Mouse (Mus musculus): ENCODE results near the gene Ercc1.

DNA sequence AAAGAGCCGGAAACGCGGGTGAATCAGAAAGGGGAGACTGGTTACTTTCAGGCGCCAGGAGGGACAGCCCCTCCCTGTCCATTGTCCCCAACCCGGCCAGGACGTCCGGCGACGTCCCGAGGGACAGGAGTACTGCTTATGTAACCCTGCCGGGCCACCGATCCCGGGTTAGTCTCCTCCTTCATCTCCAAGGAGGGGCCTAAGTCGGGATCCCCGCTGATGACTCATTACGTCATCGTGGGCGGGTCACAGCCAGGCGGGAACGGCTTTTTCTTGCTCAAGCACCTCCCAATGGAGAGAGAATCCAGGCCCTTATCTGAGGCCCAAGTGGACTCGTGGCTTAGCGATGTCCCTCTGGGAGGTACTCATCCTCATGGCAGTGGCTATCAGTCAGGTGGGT, 17.4 kb upstream of the Ercc1 start:
- TF ChIP-seq POLR2A (IDR thresholded peaks at IDR 0.05; ENCODE audit: extremely low read depth, insufficient read depth, low read length) (no peak), CTCF (IDR thresholded peaks at IDR 0.05; ENCODE audit: low read depth, low read length) (no peak)
